Mouse (Mus musculus) CD4-positive helper T cell, adult 2 months (primary cell): Measurements from ENCODE around the gene Cog6.

Experiments used
- DNase-seq: peaks from one replicate; pipeline ENCODE4 v3.0.0-alpha.2; 2012; ENCODE audit warnings: low read depth, missing footprints, low spot score

The Cog6 gene

DNA sequence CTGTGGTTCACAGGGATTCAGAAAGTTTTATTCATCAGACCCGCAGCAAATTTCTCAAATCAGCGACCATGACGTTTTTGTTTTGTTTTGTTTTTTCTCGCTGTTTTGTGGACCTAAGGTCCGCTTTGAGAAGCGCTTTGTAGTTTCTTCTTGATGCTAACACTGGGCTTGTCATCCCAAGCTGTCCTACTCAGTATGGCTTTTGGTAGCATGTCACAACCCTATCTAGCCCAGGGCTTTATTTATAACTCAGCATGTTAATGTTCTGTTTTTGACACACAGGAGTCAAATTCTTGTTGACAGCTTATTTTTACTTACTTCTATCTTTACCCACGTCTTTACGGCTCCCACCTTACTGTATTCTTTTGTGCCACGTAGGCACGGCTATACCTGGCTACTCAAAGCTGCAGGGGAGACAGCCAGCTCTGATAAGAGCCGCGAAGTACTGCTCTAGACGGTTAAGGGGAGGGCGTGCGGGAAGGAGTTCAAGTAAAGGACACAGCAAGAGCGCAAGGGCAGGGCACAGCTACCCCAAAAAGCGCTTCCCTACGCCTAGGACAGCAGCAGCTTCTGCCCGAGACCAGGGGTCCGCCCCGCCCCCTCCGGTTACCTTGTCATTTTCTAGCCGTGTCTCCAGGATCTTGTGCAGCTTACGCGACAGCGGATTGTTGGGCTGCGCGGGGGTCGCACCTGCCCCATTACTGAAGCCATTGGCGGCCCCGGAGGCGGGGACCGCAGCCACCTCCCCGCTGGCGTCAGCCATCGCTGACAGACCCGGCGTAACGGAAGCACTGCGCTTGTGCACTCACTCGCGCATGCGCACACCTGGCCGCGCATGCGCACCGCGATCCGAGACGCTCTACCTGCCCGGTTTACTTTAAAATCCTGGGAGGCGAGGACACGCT lies at the start of gene Cog6:
Gene Cog6 (minus strand): TSS at position 802 of the 905 bp plus-strand sequence.
- DNase-seq, result peak; percentile 95

GRCm38 (mm10) chr3:53066095-53066372 lies 49.0 kb upstream of the Cog6 start:
- DNase-seq, result no peak

GRCm38 (mm10) chr3:53065267-53066094 lies 48.4 kb upstream of the Cog6 start:
- DNase-seq, result no peak

GRCm38 (mm10) chr3:53063423-53064147 lies 46.5 kb upstream of the Cog6 start:
- no peak for DNase-seq

DNA sequence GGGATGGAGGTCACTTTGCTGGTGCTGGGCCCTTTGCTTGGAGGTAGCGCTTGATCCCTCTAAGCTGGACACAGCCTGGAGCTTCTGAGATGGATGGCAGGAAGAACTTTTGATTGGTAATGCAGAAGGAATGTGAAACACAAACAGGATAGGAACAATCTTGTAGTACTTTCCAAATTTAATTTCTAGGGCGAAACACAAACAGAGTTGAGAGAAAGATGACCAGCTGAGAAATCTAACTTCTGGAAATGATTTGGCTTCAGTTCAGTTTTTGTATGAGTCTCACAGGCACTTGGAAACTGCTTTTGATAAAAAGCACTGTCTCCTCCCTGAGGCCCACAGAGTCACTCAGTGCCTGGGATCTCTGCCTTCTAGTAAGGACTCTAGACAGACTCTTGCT lies 42.9 kb upstream of the Cog6 start:
- no peak for DNase-seq

- DNase-seq, result no peak
Measured at GRCm38 (mm10) chr3:53056430-53056829, 39.4 kb upstream of the Cog6 start.

DNA sequence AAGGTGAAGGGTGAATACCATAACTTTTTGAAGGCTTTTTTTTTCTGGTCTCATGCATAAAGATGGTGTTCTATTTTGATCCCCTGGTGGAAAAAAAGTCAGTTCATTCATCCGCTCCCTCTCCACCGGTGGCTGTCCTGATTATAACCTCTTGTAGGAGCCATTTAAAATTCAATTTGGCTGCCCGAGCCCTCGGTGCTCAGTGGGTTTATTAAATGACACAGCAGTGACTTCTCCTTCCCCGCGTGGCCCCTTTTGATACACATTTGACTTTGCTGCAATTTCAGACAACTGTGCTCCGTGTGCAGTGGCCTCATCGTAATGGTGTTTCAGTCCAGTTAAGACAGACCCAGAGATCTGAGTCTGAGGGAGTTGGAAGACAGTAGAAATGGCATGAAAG lies 35.3 kb upstream of the Cog6 start:
- no peak for DNase-seq

GRCm38 (mm10) chr3:53046371-53046770 lies 29.3 kb upstream of the Cog6 start:
- DNase-seq, result no peak

GRCm38 (mm10) chr3:53045697-53046096 lies 28.7 kb upstream of the Cog6 start:
- no peak for DNase-seq

DNA sequence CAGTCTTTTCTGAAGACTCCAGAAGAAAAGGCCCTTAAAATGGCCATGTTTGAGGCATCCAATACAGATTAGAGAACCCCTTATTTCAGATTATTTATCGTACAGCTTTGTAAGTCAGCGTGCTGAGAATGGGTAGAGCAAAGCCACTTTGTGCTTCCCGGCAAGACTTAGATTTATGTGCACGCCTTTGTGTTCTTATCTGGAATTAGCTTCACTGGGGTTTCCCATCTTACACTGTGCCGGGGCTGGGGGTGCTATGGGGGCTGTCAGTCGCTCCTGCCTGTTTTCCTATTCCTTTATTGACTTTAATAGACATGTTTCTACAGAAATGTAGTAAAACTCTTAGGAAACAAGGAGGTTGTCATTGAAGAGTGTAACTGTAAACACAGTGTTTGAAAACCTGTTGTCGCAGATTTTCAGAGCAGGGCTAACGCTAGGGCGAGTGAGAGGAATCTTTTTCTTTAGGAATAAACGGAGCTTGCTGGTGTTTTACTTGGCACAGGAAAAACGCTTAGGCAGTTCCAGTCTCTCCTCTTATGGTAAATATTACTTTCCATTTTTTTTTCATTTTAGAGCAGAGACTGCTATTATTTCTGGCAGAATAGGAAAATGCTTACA lies 27.8 kb upstream of the Cog6 start:
- no peak for DNase-seq

GRCm38 (mm10) chr3:53044238-53044637 lies 27.2 kb upstream of the Cog6 start:
- no peak for DNase-seq

DNA sequence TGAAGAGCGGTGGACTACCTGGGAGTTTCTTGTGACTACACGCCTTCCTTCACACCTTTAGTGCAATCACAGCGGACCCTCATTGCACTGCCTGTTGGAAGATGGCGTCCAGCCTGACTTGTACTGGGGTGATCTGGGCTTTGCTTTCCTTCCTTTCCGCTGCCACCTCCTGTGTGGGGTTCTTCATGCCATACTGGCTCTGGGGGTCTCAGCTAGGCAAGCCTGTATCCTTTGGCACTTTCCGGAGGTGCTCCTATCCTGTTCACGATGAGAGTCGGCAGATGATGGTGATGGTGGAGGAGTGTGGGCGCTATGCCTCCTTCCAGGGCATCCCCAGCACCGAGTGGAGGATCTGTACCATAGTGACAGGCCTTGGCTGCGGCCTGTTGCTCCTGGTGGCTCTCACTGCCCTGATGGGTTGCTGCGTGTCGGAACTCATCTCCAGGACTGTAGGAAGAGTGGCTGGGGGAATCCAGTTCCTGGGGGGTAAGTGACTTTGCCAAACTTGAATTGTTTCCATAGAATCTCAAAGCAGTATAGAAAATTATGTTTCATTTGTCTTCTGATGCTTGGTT lies 26.3 kb upstream of the Cog6 start:
- no peak for DNase-seq

DNA sequence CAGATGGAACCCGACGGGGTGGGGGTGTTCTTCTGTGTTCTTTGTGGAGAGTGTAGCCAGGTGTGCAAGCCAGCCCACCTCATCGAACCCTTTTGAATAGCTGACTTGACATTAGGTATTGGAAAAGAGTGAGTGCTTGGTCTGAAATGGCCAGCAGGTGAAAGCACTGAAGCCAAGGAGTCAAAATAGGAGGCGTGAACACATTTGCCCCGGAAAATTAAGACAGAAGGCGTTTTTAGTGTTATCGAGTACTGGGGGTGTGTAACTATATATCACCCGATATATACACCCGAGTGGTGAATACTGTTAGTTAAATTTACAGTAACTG lies 25.2 kb upstream of the Cog6 start:
- DNase-seq, result no peak

DNA sequence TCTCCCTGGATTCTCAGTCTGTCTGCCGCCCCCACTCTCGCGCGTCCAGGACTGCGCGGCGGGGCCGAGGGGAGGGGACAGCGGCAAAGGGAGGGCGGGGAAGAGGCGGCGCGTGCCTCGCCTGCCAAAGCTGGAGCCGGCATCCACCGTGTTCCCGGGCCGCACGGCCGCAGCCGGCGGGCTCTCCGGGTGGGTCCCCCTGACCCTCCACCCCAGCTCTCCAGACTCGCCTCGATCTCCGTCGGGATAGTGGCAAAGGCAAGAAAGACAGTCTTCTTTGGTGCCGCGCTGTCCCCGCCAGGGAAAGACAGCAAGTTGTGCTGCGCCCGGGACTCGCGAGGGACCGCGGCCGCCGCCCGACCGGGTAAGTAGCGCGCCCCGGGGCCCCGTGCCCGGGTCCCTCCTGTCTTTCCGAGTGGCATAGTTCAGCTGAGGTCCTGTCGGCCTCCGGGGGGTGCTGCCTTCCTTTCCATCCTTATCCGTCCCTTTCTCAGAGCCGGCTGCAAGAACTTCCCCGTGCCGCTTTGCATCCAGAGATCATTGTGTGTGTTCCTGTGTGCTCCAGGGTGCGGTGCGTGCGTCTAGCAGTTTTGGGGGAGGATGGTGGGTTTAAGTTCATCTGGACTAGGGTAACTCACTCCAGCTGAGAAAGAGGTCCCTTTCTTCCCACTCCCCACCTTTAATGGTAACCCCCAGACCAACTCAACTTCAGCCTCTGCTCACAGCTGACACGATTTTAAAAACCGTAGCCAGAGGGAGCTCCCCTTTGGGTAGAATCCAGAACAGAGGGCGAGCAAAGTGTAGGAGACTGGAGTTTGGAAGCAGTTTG lies 24.6 kb upstream of the Cog6 start, which contains the start of gene Lhfp:
Gene Lhfp (plus strand): TSS at position 118 of the 829 bp plus-strand sequence.
- peak; percentile 41 for DNase-seq

- DNase-seq, result no peak
Measured at GRCm38 (mm10) chr3:53040593-53041410, 23.8 kb upstream of the Cog6 start.

GRCm38 (mm10) chr3:53039746-53040145 lies 22.7 kb upstream of the Cog6 start:
- DNase-seq, result no peak

DNA sequence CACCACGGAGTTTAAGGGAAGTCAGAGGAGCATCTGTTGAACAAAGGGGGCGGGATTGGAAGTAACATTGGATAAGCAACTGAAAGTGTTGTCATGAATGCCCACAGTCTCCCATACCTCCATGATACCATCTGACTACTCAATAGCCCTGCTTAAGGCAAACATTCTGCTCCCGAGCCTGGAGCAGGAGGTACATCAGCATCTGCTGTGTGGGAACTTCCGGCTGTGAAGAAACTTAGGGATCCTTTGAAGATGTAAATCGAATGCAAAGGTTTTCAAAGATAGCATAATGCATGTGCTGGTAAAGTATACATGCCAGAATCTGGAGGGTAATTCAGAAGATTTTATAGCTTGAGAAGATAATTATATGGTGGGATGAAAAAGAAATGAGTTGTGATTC lies 21.9 kb upstream of the Cog6 start:
- no peak for DNase-seq

DNA sequence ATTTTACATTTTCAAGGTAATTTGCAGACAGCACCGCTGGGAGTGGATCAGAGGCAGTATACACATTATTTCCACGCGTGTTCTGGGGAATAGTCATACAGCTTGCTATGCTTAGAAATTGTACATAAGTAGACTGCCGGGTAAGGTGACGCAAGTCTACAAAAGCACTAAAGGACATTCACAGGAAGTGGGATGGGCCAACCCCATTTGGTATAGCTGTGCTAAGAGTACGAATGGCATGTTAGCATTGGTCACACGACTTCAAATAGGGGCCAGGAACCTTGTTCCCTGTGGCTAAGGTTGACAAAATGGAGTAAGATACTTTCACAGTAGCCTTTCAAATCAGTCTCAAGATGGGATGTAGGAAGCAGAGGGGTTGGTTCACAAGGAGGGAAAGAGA lies 19.9 kb upstream of the Cog6 start:
- peak; percentile 63 for DNase-seq

DNA sequence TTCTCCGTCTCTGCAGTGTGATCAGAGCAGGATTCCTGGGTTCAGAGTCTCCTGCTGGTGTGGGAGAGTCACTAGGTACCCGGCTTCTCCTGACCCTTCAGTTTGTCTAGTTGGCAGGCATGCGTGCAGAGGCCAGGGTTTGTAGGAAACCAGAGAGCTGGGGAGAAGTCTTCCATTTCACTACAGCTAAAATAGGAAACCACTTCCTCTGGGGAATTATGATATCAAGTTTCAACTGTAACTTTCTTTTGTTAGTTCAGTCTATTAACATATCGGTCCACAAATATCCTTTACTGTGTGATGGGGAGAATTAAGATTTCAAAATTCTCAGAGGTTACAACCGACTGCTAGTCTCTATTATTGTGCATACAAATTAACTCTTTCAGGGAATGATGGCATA lies 19.0 kb upstream of the Cog6 start:
- DNase-seq, result no peak

DNA sequence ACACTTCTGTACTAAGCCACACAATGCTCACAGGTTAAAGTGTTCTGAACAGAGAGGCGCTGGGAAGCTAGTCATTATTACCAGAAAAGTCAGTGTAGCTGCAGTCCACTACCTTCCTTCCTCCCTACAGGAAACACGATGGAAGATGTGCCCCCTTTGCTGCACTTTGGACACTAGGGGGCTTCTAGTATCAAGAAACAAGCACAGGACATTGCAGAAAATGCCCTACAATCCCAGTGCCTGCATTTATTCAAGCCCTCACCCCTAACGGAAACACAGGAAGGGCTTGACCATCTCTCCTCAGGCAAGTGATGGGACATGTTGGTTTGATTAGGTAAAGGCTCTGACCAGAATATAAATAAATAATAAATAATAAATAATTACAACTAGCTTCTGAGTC lies 16.4 kb upstream of the Cog6 start:
- no peak for DNase-seq
